Mouse (Mus musculus) lung, adult 2 months (tissue): ENCODE results near the gene Gm21970.

Experiments
- CTCF ChIP-seq: fragments of 200-500 bp; IDR thresholded peaks from 2 replicates; pipeline ENCODE4 v1.5.1; 2011; ENCODE audit warnings: mild to moderate bottlenecking, low read length, control low read depth; ENCODE audit not compliant: insufficient read depth
- POLR2A ChIP-seq: fragments of 200-500 bp; IDR thresholded peaks from 2 replicates; pipeline ENCODE4 v1.6.1; 2011; ENCODE audit warnings: low read depth, mild to moderate bottlenecking, control low read depth, low read length, borderline replicate concordance; ENCODE audit errors: extremely low read depth

DNA sequence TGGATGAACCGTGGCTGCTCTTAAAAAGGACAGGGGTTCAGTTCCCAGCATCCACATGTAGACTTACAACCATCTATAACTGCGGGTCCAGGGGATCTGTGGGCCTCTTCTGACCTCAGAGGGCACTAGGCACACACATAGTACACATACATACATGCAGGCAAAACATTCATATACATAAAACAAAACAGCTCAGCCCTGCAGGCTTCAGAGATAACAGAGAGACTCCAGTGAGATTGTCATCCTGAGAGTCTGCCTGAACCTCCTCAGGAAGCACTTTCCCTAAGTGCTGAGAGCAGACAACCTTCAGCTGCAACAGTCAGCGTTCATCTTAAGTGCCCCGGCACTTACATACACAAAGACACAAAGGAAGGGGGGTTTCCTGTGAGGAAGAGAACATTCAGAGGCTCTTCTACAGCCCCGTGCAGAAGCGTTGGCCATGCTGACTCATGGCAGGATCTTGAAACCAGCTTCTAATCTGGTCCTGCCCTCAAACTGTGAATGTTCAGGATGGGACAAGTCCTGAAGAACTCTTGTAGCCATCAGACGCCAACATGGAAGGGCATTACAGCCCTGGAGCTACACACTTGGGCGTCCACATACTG is 41.9 kb downstream of the Gm21970 start:
- TF ChIP-seq CTCF = no peak
- no peak for TF ChIP-seq POLR2A
